ENCODE assay signal across 16 mouse cellular contexts in the genomic region with DNA sequence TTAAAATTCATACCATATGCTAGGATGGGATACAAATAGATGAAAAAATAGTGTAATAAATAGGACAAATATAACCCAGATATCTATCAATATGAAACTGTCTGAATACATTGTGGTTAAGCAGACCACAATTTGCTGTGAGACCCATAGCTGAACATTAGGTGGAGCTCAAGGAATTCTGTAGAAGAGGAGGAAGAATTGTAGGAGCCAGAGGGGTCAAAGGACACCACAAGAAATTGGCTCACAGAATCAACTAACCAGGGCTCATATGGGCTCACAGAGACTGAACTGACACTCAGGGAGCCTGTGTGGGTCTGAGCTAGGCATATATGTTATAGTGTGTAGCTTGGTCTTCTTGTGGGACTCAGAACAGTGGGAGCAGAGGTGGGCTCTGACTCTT. TPM values are rescaled to one million over a fixed set of nuclear protein-coding genes. Genes with fewer than 3 reads are reported as not detected.
DNase-seq lines count a peak whose midpoint lies in the region; ATAC-seq and TF ChIP-seq lines count a peak whose summit lies in the region.
"Had no signal": no experiment of that assay in that cellular context is flagged by ENCODE, and none has a peak within 500 bp of the region (broad histone marks: within the 10 kb centered on the region; RNA-seq: fewer than 3 reads in every experiment).

No protein-coding gene starts in this region.

- 0 out of 2 replicates have a peak, but pooled peaks have one; percentile 18 for TF ChIP-seq CTCF in forebrain, postnatal 0 days (IDR thresholded peaks at IDR 0.05; ENCODE audit: low read depth)

- H3K9me3 ChIP-seq in forebrain, postnatal 0 days (ENCODE audit: low read length), result no peaks in the 10 kb centered on the region
- H3K9me3 ChIP-seq in forebrain, embryonic 15.5 days, result no peaks in the 10 kb centered on the region
- H3K9me3 ChIP-seq in kidney, embryonic 15.5 days (replicated peaks), result no peaks in the 10 kb centered on the region
- H3K9me3 ChIP-seq: embryonic facial prominence, embryonic 13.5 days; limb, embryonic 15.5 days; midbrain, embryonic 12.5 days had no signal

- no peak overlapping the region for H3K9ac ChIP-seq in forebrain, postnatal 0 days
- H3K9ac ChIP-seq in forebrain, embryonic 15.5 days (replicated peaks), result no peak overlapping the region
- no peak overlapping the region for H3K9ac ChIP-seq in kidney, embryonic 15.5 days
- H3K9ac ChIP-seq: embryonic facial prominence, embryonic 13.5 days; limb, embryonic 15.5 days; midbrain, embryonic 12.5 days had no signal

- no peaks in the 10 kb centered on the region for H3K27me3 ChIP-seq in forebrain, postnatal 0 days (ENCODE audit: insufficient read depth, low read length)
- no peaks in the 10 kb centered on the region for H3K27me3 ChIP-seq in forebrain, embryonic 15.5 days
- no peaks in the 10 kb centered on the region for H3K27me3 ChIP-seq in kidney, embryonic 15.5 days
- H3K27me3 ChIP-seq: embryonic facial prominence, embryonic 13.5 days; limb, embryonic 15.5 days; midbrain, embryonic 12.5 days had no signal

- intact Hi-C loops in left cerebral cortex, postnatal 10 days (cut with DNase I), result no loop called here

- H3K36me3 ChIP-seq in forebrain, postnatal 0 days (ENCODE audit: insufficient read depth), result no peaks in the 10 kb centered on the region
- H3K36me3 ChIP-seq in forebrain, embryonic 15.5 days, result no peaks in the 10 kb centered on the region
- 0 out of 2 replicates have a peak, but pooled peaks cover 2% of the 10 kb centered on the region for H3K36me3 ChIP-seq in kidney, embryonic 15.5 days
- H3K36me3 ChIP-seq: limb, embryonic 15.5 days had no signal

- H3K27ac ChIP-seq in forebrain, postnatal 0 days (ENCODE audit: low read depth, low read length), result no peak overlapping the region
- H3K27ac ChIP-seq in forebrain, embryonic 15.5 days (replicated peaks), result no peak overlapping the region
- H3K27ac ChIP-seq in kidney, embryonic 15.5 days, result no peak overlapping the region
- H3K27ac ChIP-seq: embryonic facial prominence, embryonic 13.5 days; forebrain, embryonic 10.5 days; limb, embryonic 15.5 days; midbrain, embryonic 12.5 days had no signal

- no peaks in the 10 kb centered on the region for H3K4me1 ChIP-seq in forebrain, postnatal 0 days (ENCODE audit: insufficient read depth)
- H3K4me1 ChIP-seq in forebrain, embryonic 15.5 days, result no peaks in the 10 kb centered on the region
- 0 out of 2 replicates have a peak, but pooled peaks cover 2% of the 10 kb centered on the region for H3K4me1 ChIP-seq in kidney, embryonic 15.5 days
- H3K4me1 ChIP-seq: embryonic facial prominence, embryonic 13.5 days; forebrain, embryonic 10.5 days; limb, embryonic 15.5 days; midbrain, embryonic 12.5 days had no signal

- no peak for DNase-seq in forebrain, postnatal 0 days
- DNase-seq in kidney, adult 8-10 months, result peak; percentile 23 to 29
- DNase-seq in 3T3-L1 (ENCODE audit: low read depth, low spot score), result peak; percentile 4
- no peak for DNase-seq in left cerebral cortex, postnatal 10 days (ENCODE audit: extremely low spot score in 1 of 2, low spot score in 2 of 2)
- DNase-seq in thymus, postnatal 0 days (ENCODE audit: low spot score), result no peak
- DNase-seq: adrenal gland, postnatal 36 days; cerebellum, postnatal 25 days; lung, postnatal 14 days; right cerebral cortex, postnatal 14 days had no signal

- ATAC-seq in forebrain, postnatal 0 days, result no peak
- no peak for ATAC-seq in forebrain, embryonic 15.5 days (replicated peaks)
- no peak for ATAC-seq in kidney, embryonic 15.5 days (replicated peaks; ENCODE audit: low FRiP score)
- 0 out of 2 replicates have a peak, but pooled peaks have one; percentile 25 for ATAC-seq in common myeloid progenitor, adult 5-6 weeks (replicated peaks; ENCODE audit: low read depth, poor library complexity, severe bottlenecking)

- no peak overlapping the region for H3K4me2 ChIP-seq in forebrain, postnatal 0 days (ENCODE audit: low read depth)
- no peak overlapping the region for H3K4me2 ChIP-seq in forebrain, embryonic 15.5 days (replicated peaks)
- H3K4me2 ChIP-seq in kidney, embryonic 15.5 days, result no peak overlapping the region
- H3K4me2 ChIP-seq: embryonic facial prominence, embryonic 13.5 days; limb, embryonic 15.5 days; midbrain, embryonic 12.5 days had no signal

- H3K4me3 ChIP-seq in forebrain, postnatal 0 days (ENCODE audit: low read depth, low read length), result no peak overlapping the region
- H3K4me3 ChIP-seq in forebrain, embryonic 15.5 days, result no peak overlapping the region
- H3K4me3 ChIP-seq in kidney, embryonic 15.5 days (replicated peaks), result no peak overlapping the region
- H3K4me3 ChIP-seq: embryonic facial prominence, embryonic 13.5 days; forebrain, embryonic 10.5 days; limb, embryonic 15.5 days; midbrain, embryonic 12.5 days had no signal

RNA-seq across cellular contexts. Expression of gene Cdc42bpa, which starts 47.8 kb away (rescaled TPM):
- total RNA-seq in forebrain, postnatal 0 days (2014; rRNA removed), result 92.9 and 111 TPM in 2 replicates
- 14.0 and 25.2 TPM in 2 replicates for polyA plus RNA-seq in forebrain, postnatal 0 days (2015; fragmentation: Nextera tagmentation; extraction: Ambion mirVana)
- 29.9 and 32.6 TPM in 2 replicates for polyA plus RNA-seq in forebrain, embryonic 15.5 days (2015; fragmentation: Nextera tagmentation; extraction: Ambion mirVana)
- 18.0 and 18.5 TPM in 2 replicates for polyA plus RNA-seq in kidney, embryonic 15.5 days (2015; fragmentation: Nextera tagmentation; extraction: Ambion mirVana)
- total RNA-seq in common myeloid progenitor, adult 5-6 weeks (2017), result 22.6 and 31.5 TPM in 2 replicates
- 100 to 1,000 TPM; 218 to 229 TPM for total RNA-seq in left cerebral cortex, postnatal 10 days (2021)
- polyA plus RNA-seq in thymus, postnatal 0 days (2015; fragmentation: Nextera tagmentation; extraction: Ambion mirVana), result 2.4 and 3.9 TPM in 2 replicates

Comparison
In these comparisons a context has a peak if more than half of its experiments do, and no peak if none do; other contexts are left out.
1. DNase-seq: peak in kidney, adult 8-10 months (2 of 2) and 3T3-L1 (single experiment); none in forebrain, postnatal 0 days (single experiment), left cerebral cortex, postnatal 10 days (0 of 2) and thymus, postnatal 0 days (single experiment).